ENCODE assay signal across 12 mouse cellular contexts in genomic region chr3:27283796-27284195, GRCm38 (mm10). TPM values are rescaled to one million over a fixed set of nuclear protein-coding genes. Genes with fewer than 3 reads are reported as not detected.
A peak's percentile ranks its signal among the peaks of the same experiment; 100 is the strongest.
DNase-seq lines count a peak whose midpoint lies in the region; ATAC-seq lines count a peak whose summit lies in the region.
"Had no signal": no experiment of that assay in that cellular context is flagged by ENCODE, and none has a peak within 500 bp of the region (broad histone marks: within the 10 kb centered on the region; RNA-seq: fewer than 3 reads in every experiment).

No protein-coding gene starts in this region.

- H3K36me3 ChIP-seq in lung, embryonic 16.5 days (ENCODE audit: control insufficient read depth, insufficient read depth, low read length) = no peaks in the 10 kb centered on the region
- H3K36me3 ChIP-seq in hindbrain, embryonic 11.5 days (ENCODE audit: control insufficient read depth, insufficient read depth, low read length) = no peaks in the 10 kb centered on the region
- H3K36me3 ChIP-seq in liver, embryonic 12.5 days = no peaks in the 10 kb centered on the region
- no peaks in the 10 kb centered on the region for H3K36me3 ChIP-seq in stomach, embryonic 15.5 days

- no peak for DNase-seq in lung, postnatal 25 days (ENCODE audit: low spot score)
- DNase-seq in hindbrain, embryonic 11.5 days (ENCODE audit: low spot score) = no peak
- no peak for DNase-seq in testis, postnatal 10 days (ENCODE audit: low spot score)
- DNase-seq in lung, postnatal 36 days = no peak
- no peak for DNase-seq in ovary, postnatal 36 days (ENCODE audit: low spot score)
- DNase-seq: cerebellum, adult 11-12 months; gastrocnemius, postnatal 10 days; right cerebral cortex, postnatal 25 days had no signal

- no peaks in the 10 kb centered on the region for H3K27me3 ChIP-seq in lung, embryonic 16.5 days (ENCODE audit: control insufficient read depth, insufficient read depth, low read depth, low read length)
- H3K27me3 ChIP-seq in hindbrain, embryonic 11.5 days (ENCODE audit: control insufficient read depth, insufficient read depth, low read length) = no peaks in the 10 kb centered on the region
- H3K27me3 ChIP-seq in liver, embryonic 12.5 days (replicated peaks) = no peaks in the 10 kb centered on the region
- no peaks in the 10 kb centered on the region for H3K27me3 ChIP-seq in stomach, embryonic 15.5 days (replicated peaks)
- H3K27me3 ChIP-seq: Patski had no signal

- no peak overlapping the region for H3K4me3 ChIP-seq in lung, embryonic 16.5 days (ENCODE audit: low read length)
- no peak overlapping the region for H3K4me3 ChIP-seq in hindbrain, embryonic 11.5 days (ENCODE audit: low read depth, low read length)
- H3K4me3 ChIP-seq in liver, embryonic 12.5 days = no peak overlapping the region
- H3K4me3 ChIP-seq in stomach, embryonic 15.5 days (replicated peaks) = no peak overlapping the region

- H3K9me3 ChIP-seq in lung, embryonic 16.5 days (ENCODE audit: control insufficient read depth, low read length) = no peaks in the 10 kb centered on the region
- H3K9me3 ChIP-seq in hindbrain, embryonic 11.5 days (ENCODE audit: control insufficient read depth, low read length) = no peaks in the 10 kb centered on the region
- H3K9me3 ChIP-seq in liver, embryonic 12.5 days (replicated peaks) = no peaks in the 10 kb centered on the region
- no peaks in the 10 kb centered on the region for H3K9me3 ChIP-seq in stomach, embryonic 15.5 days

- WGBS in lung, embryonic 16.5 days = 67% methylated on average over 7 of the region's 7 CpGs
- 50% methylated on average over 7 of the region's 7 CpGs for WGBS in hindbrain, embryonic 11.5 days
- WGBS in liver, embryonic 12.5 days (ENCODE audit: insufficient replicate concordance) = 60% methylated on average over 7 of the region's 7 CpGs
- 65% methylated on average over 7 of the region's 7 CpGs for WGBS in stomach, embryonic 15.5 days

- H3K9ac ChIP-seq in lung, embryonic 16.5 days (ENCODE audit: low read length) = 0 out of 2 replicates have a peak overlapping the region, but pooled peaks have one; percentile 1
- no peak overlapping the region for H3K9ac ChIP-seq in hindbrain, embryonic 11.5 days (ENCODE audit: low read depth, low read length)
- H3K9ac ChIP-seq in liver, embryonic 12.5 days = no peak overlapping the region
- H3K9ac ChIP-seq in stomach, embryonic 15.5 days = no peak overlapping the region

- peak overlapping the region; percentile 57 for H3K4me2 ChIP-seq in lung, embryonic 16.5 days (ENCODE audit: low read depth, low read length)
- no peak overlapping the region for H3K4me2 ChIP-seq in hindbrain, embryonic 11.5 days (replicated peaks; ENCODE audit: low read depth, low read length)
- H3K4me2 ChIP-seq in liver, embryonic 12.5 days = peak overlapping the region; percentile 66
- H3K4me2 ChIP-seq in stomach, embryonic 15.5 days = peak overlapping the region; percentile 51; the same call in 1 of the 2 replicates

- ATAC-seq in lung, embryonic 16.5 days (ENCODE audit: low read depth) = no peak
- ATAC-seq in hindbrain, embryonic 11.5 days (ENCODE audit: low FRiP score) = peak; percentile 20
- no peak for ATAC-seq in liver, embryonic 12.5 days
- ATAC-seq in stomach, embryonic 15.5 days (ENCODE audit: insufficient read depth, low FRiP score, low read depth) = no peak
- ATAC-seq: Patski had no signal

- H3K4me1 ChIP-seq in lung, embryonic 16.5 days (replicated peaks; ENCODE audit: control insufficient read depth, insufficient read depth, low read length) = peaks cover 15% of the 10 kb centered on the region
- H3K4me1 ChIP-seq in hindbrain, embryonic 11.5 days (replicated peaks; ENCODE audit: control insufficient read depth, insufficient read depth, low read length) = no peaks in the 10 kb centered on the region; the same call in 1 of the 2 replicates
- peaks cover 26% of the 10 kb centered on the region for H3K4me1 ChIP-seq in liver, embryonic 12.5 days
- peaks cover 12% of the 10 kb centered on the region for H3K4me1 ChIP-seq in stomach, embryonic 15.5 days

- H3K27ac ChIP-seq in lung, embryonic 16.5 days (ENCODE audit: low read length) = no peak overlapping the region
- no peak overlapping the region for H3K27ac ChIP-seq in hindbrain, embryonic 11.5 days (ENCODE audit: low read depth, low read length)
- H3K27ac ChIP-seq in liver, embryonic 12.5 days = no peak overlapping the region
- peak overlapping the region; percentile 77 for H3K27ac ChIP-seq in stomach, embryonic 15.5 days

RNA-seq across cellular contexts. Expression of gene Tnfsf10, which starts 33.0 kb away (rescaled TPM):
- polyA plus RNA-seq in lung, embryonic 16.5 days (2015; fragmentation: Nextera tagmentation; extraction: Ambion mirVana) = 3.6 and 4.1 TPM in 2 replicates
- polyA plus RNA-seq in hindbrain, embryonic 11.5 days (2014; fragmentation: Nextera tagmentation; extraction: Ambion mirVana) = not detected in 2 replicates
- 0.06 and 0.07 TPM in 2 replicates for polyA plus RNA-seq in liver, embryonic 12.5 days (2016; fragmentation: Nextera tagmentation; extraction: Ambion mirVana)
- 0.54 and 0.61 TPM in 2 replicates for polyA plus RNA-seq in stomach, embryonic 15.5 days (2015; fragmentation: Nextera tagmentation; extraction: Ambion mirVana)
